Mouse (Mus musculus) forebrain, embryonic 15.5 days (tissue): ENCODE data around the gene Gm765. TPM values are rescaled to one million over a fixed set of nuclear protein-coding genes. Genes with fewer than 3 reads are reported as not detected.

Source experiments
- ATAC-seq: fragments of 200-750 bp; cut with Nextera tagmentation; replicated peaks from 2 replicates; pipeline ENCODE4 v1.8.0; 2017; ENCODE audit warnings: mild to moderate bottlenecking, moderate TSS enrichment, moderate library complexity
- H3K27ac ChIP-seq: fragments of 300-500 bp; sonication (generic); replicated peaks from 2 replicates; pipeline ENCODE4 v1.5.1; 2015; ENCODE audit warnings: mild to moderate bottlenecking, inconsistent platforms
- H3K27me3 ChIP-seq: fragments of 300-500 bp; sonication (generic); 2 replicates; pipeline ENCODE4 v1.6.1; 2015; ENCODE audit warnings: inconsistent platforms
- H3K36me3 ChIP-seq: fragments of 300-500 bp; sonication (generic); 2 replicates; pipeline ENCODE4 v1.6.1; 2015; ENCODE audit warnings: mild to moderate bottlenecking, inconsistent platforms
- H3K4me1 ChIP-seq: fragments of 300-500 bp; sonication (generic); 2 replicates; pipeline ENCODE4 v1.6.1; 2015; ENCODE audit warnings: inconsistent platforms
- H3K4me2 ChIP-seq: fragments of 300-500 bp; sonication (generic); replicated peaks from 2 replicates; pipeline ENCODE4 v1.6.1; 2015; ENCODE audit warnings: mild to moderate bottlenecking, inconsistent platforms
- H3K4me3 ChIP-seq: fragments of 300-500 bp; sonication (generic); 2 replicates; pipeline ENCODE4 v1.5.1; 2015; ENCODE audit warnings: mild to moderate bottlenecking, inconsistent platforms
- H3K9ac ChIP-seq: fragments of 300-500 bp; sonication (generic); replicated peaks from 2 replicates; pipeline ENCODE4 v1.6.1; 2015; ENCODE audit warnings: mild to moderate bottlenecking, inconsistent platforms
- H3K9me3 ChIP-seq: fragments of 300-500 bp; sonication (generic); 2 replicates; pipeline ENCODE4 v1.6.1; 2016; ENCODE audit warnings: inconsistent platforms
- WGBS: fragments of 180-500 bp; shearing (Covaris S2); methylation state at CpG from one replicate; pipeline ENCODE4 v1.1.7; 2015; ENCODE audit warnings: mixed read lengths; 5-methylcytosine and 5-hydroxymethylcytosine counted together
- polyA plus RNA-seq: library from polyadenylated mRNA; unstranded; fragments of >200 nt; fragmentation: Nextera tagmentation; extraction: Ambion mirVana; gene quantifications from 2 replicates; pipeline ENCODE4 v1.2.1, GENCODE M21; 2015

Gm765 gene
- polyA plus RNA-seq, 1 experiment from 2014 or later = not detected

DNA sequence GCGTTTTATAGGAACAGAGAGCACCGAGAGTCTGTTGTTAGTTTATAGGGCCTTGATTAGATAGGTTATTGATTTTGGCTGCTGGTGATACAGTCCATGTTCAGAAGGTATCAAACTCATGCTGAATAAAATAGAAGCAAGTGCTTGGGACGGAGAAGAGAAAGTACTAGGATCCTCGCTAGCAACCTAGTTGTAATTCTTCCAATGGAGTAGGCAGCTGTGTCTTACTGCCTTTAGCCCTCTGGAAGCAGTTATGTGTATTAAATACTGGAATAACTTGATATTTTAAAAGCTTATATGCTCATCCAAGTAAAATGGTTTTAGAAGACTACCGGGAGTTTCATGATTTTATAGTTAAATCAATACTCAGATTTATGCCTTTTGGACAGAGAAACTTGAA is 132.3 kb downstream of the Gm765 start:
- 87% methylated on average over 5 of the region's 5 CpGs for WGBS
- no peak for ATAC-seq

GRCm38 (mm10) chr6:98208051-98208450 is 134.5 kb downstream of the Gm765 start:
- 98% methylated on average over 8 of the region's 8 CpGs for WGBS
- no peak for ATAC-seq
- Histone ChIP-seq H3K4me3 (no peak overlapping the region), H3K9ac (no peak overlapping the region), H3K36me3 (no peaks in the 10 kb centered on the region), H3K27ac (no peak overlapping the region), H3K4me1 (no peaks in the 10 kb centered on the region), H3K9me3 (no peaks in the 10 kb centered on the region), H3K4me2 (no peak overlapping the region), H3K27me3 (no peaks in the 10 kb centered on the region)

More for the DNA sequence above, 132.3 kb downstream of the Gm765 start:
- H3K27ac ChIP-seq = no peak overlapping the region
- H3K4me3 ChIP-seq = no peak overlapping the region
- no peaks in the 10 kb centered on the region for H3K9me3 ChIP-seq
- no peaks in the 10 kb centered on the region for H3K36me3 ChIP-seq
- H3K9ac ChIP-seq = no peak overlapping the region
- no peak overlapping the region for H3K4me2 ChIP-seq
- H3K4me1 ChIP-seq = no peaks in the 10 kb centered on the region
- H3K27me3 ChIP-seq = no peaks in the 10 kb centered on the region

DNA sequence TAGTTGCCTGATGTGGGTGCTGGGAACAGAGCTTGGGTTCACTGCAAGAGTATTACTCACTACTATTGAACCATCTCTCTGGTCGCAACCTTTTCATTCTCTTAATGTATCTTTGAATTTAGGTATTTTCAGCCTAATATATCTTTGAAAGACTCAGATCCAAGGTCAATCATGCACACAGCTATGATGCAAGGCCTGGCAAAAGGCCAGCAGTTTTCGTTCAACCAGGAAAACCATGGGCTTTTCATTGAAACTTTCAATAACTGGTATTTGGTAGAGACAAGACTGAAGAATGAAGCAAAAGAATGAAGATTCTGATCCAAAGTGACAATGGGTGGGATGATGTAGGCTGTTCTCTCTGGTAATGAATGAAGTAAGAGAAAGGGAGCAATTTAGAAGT is 143.8 kb downstream of the Gm765 start:
- ATAC-seq = no peak
- Histone ChIP-seq H3K9ac (no peak overlapping the region), H3K4me2 (no peak overlapping the region), H3K4me1 (no peaks in the 10 kb centered on the region), H3K27me3 (no peaks in the 10 kb centered on the region), H3K4me3 (no peak overlapping the region), H3K36me3 (no peaks in the 10 kb centered on the region), H3K27ac (no peak overlapping the region), H3K9me3 (no peaks in the 10 kb centered on the region)
- WGBS = 80% methylated on average over 2 of the region's 2 CpGs

DNA sequence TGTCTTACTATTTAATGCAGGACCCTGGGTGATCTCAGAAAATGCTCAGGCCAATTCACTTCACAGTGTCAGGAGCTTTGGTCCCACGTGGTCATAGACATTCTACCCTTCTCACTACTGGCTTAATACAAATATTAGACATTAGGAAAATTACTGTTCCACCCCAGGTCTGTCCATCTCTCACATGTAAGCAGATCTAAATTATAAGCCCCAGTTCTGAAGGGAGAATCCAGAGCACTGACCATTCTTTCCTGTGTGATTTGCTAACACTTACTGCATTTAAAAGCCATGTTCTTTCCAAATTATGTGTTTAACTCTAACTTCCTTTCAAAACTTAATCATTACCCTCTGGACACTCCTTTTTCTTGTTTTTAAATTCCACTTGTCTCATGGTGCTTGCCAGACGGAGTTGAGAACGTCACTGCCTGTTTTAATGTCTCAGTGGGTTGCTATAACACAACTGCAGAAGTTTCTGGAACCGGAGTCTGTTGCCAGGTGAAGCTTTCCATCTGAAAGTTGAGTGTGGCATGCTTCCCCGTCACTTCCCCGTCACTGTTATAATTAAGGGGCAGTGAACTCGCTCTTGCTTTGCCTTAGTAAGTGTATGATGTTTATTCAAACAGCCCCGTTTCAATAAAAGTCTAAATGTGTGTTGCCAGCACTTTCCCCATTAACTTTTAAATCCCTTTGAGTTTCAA is 151.7 kb downstream of the Gm765 start:
- no peaks in the 10 kb centered on the region for H3K4me1 ChIP-seq
- H3K9ac ChIP-seq = no peak overlapping the region
- H3K36me3 ChIP-seq = no peaks in the 10 kb centered on the region
- no peak overlapping the region for H3K4me2 ChIP-seq
- no peaks in the 10 kb centered on the region for H3K9me3 ChIP-seq
- H3K4me3 ChIP-seq = no peak overlapping the region
- H3K27me3 ChIP-seq = no peaks in the 10 kb centered on the region
- H3K27ac ChIP-seq = no peak overlapping the region
- WGBS = 77% methylated on average over 8 of the region's 8 CpGs
- no peak for ATAC-seq
